Mouse (Mus musculus) G1E (cell line): ENCODE results near the gene Tnfrsf1b.

Experiments
- CTCF ChIP-seq: IDR thresholded peaks from 2 replicates; pipeline ENCODE4 v1.5.1; 2012; ENCODE audit warnings: low read depth, low read length, inconsistent platforms, mixed read lengths
- GATA1 ChIP-seq: IDR thresholded peaks from 2 replicates; pipeline ENCODE4 v1.6.1; 2012; ENCODE audit warnings: borderline replicate concordance, low read length, inconsistent platforms, mixed read lengths

DNA sequence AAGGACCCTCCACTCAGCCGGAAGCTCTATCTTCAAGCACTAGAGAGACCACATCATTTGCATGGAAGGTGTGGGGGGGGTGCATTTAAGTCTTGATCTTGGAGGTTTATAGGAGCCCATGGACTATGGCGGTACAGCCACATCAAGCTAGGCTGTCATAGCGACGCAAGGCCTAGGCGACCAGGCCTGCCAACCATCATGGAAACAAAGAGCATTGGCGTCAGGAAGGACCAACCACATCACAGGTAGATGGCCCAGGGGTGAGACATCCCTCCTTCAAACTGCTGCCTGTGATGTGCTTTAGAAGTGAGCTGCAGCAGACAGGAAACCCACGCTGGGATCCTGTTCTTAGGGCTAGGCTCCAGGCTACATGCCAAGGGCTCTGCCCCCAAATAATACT is 10.6 kb downstream of the Tnfrsf1b start:
- TF ChIP-seq CTCF (no peak), GATA1 (no peak)
